Mouse (Mus musculus) cerebellum, adult (tissue): ENCODE results near the gene Arhgef1.

Source experiments
- ATAC-seq: cut with Nextera tagmentation; 2 replicates; pipeline ENCODE4 v1.9.2; 2017; ENCODE audit warnings: mild to moderate bottlenecking, moderate library complexity, mixed read lengths; ENCODE audit not compliant: insufficient number of reproducible peaks, low FRiP score, low TSS enrichment

Arhgef1 gene

DNA sequence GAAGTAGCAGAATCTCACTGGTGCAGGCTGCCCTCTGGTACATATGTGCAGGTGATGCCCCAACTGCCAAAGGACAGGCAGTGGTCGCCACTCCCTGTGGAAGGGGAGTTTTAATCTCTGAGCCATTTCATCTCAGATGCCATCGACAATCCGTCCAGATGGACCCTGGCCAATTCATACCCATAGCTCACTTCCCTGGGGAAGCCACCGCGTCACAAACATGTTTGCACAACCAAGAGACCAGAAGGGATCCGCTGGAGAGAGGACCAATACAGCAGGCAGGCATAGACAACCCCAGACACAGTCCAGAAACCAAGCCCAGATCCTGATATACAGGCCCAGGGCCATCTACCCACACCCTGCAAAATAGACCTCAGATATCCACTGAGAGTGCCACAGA is 27.8 kb downstream of the Arhgef1 start:
- ATAC-seq = no peak

DNA sequence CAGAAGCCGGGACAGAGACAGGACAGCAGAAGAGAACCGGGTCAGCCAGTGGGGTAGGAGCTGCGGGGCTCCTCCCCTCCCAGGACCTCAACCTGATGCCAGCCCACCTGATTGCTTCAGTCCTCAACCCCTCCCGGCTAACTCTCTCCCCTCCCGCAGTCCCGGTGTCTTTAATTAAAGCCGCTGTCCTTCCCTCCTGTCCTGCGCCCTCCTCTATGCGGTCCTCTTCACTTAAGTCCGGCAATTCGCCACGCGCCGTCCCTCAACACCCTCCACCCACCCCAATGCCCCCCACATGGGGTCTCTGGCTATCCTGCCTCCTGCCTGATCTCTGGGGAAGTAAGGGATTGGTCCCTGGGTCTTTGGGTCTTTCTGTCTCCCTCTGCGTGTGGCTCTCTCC is 28.9 kb downstream of the Arhgef1 start:
- ATAC-seq = no peak

DNA sequence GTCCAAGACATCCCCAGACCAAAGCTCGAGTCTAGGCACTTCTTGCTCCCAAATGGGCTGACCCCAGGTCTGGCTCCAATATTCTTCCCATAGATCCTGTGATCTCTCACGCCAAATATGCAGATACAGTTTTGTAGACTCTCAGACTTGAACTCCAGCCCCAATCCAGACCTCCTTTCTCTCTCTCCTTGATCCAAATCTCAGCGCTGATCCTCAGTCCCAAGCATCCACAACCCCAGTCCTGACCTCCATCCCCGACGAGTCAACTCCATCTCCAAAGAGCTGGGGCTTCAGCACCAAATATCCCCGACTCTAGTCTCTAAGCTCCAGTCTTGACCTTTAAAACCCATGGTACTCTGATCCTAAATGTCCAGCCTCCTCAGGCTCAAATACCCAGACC is 40.9 kb downstream of the Arhgef1 start:
- no peak for ATAC-seq

DNA sequence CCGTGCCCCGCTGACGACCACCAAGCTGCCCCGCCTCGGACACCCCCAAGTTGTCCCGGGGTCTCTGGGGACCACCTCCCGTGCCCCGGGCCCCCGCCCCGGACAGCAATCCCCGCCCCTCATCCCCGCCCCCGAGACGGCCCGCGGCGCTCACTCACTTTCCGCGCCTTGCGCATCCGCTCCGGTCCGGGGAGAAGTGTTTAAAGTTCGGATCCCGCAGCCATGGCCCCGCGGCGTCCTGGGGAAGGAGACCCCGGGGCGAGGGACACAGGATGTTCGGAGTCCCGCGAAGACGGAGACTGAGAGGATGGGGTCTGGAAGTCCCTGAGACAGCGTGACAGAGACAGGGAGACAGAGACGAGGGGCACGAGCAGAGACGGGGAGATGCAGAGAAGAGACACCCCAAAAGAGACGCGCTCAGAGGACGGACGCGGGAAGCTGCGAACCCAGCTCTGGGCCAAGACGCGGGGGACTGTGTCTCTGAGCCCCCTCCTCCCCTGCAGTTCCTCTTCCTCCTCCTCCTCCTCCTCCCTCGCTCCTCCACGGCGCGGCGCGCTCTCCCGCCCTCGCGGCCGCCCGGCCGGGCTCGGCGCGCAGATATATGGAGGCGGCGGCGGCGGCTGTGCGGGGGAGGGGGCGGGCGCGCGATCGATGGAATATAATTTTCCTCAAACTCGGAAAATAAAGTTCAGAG is 41.7 kb downstream of the Arhgef1 start, which contains the start of gene Gm4881:
Gene Gm4881 (minus strand): TSS at position 238 of the 694 bp plus-strand sequence.
- no peak for ATAC-seq

DNA sequence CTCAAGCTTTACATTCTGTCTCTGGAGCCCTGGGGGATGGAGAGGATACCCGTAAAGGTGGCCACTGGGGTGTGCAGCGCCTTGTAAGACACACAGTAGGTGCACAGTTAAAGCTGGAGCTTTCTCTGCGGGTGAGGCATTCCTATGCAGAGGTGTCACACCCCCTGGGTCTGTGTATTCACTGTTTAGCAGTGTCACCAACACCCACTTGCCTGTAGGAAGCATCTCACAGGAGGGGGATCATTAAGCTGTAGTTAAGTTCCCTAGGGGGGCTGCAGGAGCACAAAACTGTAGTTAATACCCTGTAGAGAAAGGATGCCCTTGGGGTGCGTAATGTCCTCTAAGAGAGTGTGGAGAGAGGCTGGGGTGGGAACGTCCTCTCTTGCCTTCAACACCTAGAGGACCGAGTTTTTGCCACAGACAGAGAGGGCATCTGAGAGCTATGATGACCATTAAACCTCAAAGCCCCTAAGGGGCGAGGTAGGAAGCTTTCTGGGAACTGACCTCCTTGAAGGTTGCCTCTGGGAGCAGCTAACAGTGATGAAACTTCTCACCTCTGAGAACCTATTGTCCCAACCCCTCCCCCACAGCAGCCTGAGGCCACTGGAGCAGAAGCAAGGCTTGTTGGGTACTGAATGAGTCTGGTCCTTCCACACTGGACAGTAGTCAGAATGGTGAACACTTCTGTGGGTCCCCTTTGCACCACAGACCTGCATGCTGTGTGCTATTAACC is 44.8 kb downstream of the Arhgef1 start:
- ATAC-seq = no peak

DNA sequence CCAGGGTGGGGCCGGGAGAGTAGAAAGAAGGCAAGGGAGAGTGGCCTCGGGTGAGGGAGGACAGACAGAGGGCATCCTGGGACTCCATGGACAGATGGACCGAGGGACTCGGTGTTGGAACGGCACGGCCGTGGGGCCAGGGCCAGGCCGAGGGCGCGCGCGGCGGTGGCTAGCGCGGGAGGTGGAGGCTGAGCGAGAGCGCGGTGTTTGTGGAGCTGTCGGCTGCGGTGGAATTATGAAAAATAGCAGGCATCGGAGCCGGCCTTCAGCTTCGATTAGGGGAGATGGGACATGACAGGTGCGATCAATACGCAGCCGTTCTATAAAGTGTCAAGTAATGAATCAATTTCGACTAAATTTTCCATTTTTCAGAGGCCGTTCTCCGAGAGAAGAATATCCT is 46.1 kb downstream of the Arhgef1 start:
- no peak for ATAC-seq

DNA sequence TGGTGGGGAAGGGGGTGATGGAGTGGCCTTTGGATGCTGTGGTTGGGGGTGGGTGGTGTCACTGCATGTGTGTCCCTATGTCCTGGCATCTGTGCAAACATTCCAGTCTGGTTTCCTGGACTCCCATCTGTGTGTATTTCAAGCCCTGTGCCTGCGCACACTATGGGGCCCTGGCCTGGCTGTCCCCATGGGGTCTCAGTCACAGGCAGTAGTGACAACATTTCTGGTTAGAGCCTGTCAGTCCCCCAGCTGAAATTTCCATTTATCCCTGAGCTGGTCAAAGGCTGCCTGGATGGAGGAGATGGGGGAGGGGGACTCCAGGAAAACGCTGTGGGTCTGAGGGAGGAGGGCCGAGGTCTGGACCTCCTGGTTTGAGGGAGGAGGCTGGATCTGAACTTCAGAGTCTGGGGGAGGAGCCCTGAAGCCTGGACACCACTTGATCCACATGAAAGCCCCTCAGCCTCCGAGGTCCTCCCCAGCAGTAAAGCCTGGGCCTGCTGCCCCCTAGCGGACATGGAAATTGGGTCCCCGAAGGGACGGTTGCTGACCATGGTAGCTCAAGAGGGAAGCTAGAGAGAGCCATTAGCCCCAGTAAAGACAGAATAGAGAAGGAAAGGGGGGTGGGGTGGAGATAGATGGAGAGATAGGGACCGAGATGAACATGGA is 47.4 kb downstream of the Arhgef1 start:
- no peak for ATAC-seq

DNA sequence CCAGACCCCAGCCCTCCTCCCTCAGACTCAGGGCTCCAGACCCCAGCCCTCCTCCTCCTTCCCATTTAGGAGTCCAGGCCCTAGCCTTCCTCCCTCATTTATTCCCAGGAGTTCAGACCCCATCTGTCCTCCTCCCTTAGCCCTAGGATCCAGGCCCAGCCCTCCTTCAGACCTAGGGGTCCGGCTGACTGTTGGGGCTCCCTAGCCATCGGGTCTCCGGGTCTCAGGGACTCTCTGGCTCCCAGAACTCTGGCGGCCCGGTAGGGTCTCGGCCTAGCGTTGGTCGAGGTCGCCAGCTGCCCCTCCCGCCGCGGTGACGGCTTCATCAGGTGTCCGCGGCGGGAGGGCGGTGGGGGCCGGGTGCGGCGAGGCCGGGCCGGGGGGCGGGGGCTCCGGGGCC is 51.3 kb downstream of the Arhgef1 start:
- no peak for ATAC-seq

DNA sequence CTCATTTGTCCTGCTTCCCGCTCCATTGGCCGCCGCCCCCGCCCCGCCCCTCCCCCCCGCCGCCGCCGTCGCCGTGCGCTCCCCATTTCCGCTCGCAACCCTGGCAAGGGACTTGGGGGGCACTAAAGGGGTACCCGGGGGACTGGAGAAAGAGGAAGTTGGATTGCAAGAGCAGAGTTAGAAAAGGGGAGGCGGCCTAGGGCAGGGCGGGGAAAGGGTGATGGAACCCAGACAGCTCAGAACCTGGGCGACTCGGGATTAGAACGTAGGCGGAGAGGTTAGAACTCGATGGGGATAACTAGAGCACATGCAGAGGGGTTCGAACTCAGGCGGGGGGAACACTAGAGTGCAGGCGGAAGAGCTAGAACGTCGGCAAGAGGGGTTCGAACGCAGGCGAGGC is 51.7 kb downstream of the Arhgef1 start:
- ATAC-seq = no peak

DNA sequence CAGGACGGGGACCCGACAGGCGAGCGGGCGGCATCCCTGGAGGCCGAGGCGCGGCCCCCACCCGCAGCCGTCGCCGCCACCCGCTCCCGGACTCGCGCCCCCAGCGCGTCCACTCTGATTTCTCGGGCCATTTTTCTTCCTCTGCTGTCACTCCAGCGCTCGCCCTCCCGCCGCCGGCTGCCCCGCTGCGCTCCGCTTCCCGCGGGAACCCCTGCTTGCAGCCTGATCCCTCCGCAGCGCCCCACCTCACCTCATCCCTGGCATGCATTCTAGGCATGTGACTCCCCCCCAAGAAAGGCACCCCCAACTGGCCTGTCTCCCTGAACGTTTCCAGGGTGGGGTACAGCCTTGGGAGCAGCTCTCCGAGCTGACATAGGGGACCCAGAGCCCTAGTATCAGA is 52.5 kb downstream of the Arhgef1 start:
- ATAC-seq = no peak

DNA sequence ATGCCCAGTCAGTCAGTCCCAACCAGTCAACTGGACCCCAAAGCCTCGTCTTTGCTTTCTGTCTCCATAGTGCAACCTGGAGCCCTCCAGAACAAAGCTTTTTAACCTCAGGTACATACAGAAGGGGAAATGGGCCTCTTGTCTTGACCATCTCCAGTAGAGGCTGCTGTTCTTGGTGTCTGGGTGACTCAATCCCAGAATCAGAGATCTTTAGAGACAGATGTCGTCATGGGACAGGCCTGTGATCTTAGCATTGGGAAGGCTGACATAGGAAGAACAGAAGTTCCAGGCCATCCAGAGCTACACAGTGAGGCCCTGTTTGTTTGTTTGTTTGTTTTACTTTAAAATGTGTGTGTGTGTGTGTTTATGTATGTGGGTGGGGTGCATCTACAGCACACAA is 61.6 kb downstream of the Arhgef1 start:
- ATAC-seq = no peak

DNA sequence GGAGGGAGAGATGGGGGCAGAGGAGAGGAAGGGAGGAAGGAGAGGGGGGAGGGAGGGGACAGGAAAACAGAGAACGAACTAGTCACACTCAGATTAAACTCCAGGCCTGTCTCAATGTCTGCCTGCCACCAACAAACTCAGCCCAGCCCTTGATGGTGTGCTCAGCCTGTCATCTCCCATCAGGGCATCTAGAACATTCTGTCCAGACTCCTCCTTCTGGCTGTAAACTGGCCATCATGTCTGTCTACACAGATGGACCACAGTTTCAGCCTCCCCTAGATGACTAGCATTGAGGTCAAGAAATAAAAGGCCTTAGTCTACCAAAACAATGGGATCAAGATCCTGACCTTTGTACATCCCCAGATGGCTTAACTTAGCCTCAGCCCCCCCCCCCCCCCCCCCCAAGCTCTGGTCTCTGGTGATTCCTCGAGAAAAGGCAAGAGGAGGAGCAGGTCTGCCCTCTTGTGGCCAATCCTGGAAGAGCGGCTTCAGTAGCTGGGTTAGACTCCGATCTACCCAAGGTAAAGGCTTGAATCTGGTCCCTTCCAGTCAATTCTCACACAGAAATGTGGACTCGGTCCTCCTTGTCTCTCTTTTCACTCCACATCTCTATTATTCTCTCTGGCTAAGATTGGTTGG is 62.3 kb downstream of the Arhgef1 start:
- ATAC-seq = 0 out of 2 replicates have a peak, but pooled peaks have one; percentile 47

DNA sequence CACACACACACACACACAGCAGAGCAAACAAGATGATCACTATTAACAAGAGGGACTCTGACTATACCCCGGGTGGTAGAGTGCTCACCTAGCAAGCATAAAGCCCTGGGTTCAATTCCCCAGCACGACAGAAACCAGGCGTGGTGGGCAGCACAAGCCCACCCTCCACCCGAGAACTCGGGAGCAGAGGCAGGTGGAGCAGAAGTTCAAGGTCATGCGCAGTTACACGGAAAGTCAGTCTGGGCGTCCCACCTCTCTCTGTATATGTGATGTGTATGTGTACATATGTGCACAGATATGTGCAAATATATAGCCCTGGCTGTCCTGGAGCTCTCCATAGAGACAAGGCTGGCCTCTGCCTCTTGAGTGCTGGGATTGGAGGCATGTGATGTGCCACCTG is 65.3 kb downstream of the Arhgef1 start:
- no peak for ATAC-seq

DNA sequence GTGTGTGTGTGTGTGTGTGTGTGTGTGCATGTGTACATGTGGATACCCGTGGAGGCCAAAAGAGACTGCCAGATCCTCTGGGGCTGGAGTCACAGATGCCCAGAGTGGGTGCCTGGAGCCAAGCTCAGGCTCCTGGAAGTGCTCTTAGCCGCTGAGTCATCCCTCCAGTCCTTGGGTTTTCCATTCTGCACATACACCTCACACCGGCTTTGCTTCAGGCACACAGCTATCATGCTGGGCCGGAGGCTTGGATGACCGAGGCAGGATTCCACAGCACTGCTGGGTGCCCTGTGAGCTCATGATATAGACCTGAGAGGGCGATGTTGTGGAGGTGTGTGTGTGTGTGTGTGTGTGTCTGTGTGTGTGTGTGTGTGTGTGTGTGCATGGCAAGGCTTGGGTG is 65.8 kb downstream of the Arhgef1 start:
- ATAC-seq = no peak

DNA sequence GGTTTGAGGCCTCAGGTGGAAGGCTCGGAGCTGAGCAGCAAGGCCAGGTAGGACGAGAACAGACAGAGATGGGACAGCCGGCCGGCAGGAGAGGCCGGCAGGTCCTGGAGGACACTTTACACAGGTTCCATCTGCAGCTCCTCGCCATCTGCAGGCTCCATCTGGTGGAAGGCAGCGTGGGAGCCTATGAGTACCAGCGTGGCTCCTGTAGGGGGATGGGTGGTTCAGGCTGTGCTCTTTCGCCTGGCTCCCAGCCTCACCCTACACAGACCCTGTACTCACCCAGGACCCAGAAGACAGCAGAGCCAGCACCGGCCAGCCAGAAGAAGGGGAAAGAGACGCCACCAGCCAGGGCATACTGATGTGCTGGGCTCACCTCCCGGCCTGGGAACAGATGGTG is 67.1 kb downstream of the Arhgef1 start:
- peak; percentile 20; the same call in 1 of the 2 replicates for ATAC-seq

DNA sequence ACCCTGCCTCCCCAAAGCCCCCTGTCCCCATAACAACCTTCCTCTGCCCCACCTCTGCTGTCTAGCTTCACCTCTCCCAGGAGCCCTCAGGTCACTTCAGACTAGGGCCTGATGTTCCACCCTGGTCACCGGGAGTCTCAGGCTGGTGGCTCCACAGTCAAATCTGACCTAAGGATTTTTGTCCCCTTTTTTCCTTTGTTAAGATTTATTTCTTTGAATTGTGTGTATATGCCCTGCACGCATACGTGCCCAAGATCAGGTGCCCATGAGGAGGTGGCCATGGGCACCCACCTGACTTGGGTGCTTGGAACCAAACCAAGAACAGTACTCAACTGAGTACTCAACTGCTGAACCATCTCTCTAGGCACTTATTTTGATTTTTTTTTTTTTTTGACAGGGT is 67.6 kb downstream of the Arhgef1 start:
- ATAC-seq = no peak

DNA sequence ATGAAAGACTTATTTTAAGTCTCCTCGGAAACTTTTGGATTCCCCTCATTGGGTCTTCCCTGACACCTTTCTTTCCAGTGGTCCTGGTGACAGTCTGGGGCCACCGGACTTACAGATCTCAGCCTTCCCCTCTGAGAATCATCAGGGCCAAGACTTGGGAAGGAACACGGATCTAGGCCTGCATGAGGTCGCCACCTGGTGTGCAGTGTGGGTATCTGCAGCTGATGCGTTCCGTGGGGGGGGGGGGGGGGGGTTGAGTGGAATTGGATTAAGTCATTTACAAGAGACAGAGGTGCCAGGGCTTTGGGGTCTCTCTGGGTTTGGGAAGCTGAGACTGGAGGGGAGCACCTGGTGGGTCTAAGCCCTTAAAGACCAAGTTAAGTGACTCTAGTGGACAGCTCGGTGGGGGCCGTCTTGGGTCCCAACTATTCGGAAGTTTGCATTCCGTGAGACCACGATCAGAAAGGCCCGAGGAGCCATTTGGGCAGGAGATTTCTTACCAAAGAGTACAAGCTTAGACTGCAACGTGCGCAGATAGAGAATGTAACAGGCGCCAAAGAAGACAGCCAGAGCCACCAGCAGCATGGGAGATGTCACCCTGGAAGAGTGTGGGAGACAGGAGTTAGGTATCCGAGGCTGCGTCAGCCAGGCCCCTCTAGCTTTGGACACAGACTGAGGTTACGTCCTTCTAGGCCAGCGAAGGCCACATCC is 68.7 kb downstream of the Arhgef1 start:
- ATAC-seq = no peak

DNA sequence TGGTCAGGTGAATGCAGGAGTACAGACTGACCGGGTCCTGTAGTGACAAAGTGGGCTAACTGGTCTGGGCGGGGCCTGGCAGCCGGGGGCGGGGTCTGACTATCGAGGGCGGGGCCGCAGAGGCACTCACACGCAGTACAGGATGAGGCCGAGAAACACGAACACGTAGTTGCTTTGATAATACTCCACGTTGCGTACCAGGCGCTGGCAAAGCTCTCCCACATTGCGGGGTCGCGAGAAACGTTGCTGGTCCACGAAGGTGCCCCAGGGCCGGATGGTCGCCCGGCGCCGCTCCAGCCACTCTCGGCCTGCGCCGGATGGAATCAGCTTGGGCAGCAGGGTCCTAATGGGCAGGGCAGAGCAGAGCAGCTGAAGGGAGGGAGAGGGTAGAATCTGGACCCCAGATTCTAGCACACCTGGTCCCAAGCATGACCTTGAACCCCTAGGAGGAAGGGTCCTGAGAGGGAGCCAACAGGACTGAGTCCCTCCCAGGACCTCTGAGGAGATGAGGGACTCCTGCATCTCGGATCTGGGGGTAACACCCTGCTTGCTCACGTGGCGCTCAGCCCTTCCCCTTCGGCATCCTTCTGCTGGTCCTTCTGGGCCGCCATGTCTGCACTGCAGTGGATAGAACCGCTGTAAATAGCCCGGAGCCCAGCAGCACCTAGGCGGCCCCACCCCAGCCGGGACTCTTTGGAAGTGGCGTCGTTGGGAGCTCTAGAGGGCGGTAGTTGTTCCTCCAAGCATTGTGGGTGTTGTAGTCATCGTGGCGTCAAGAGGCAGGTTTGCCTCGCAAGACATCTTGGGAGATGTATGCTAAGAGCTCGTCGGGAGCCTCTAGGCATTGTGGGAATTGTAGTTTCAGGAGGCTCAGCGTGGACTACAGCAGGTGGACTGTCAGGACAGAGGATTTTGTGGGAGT is 69.5 kb downstream of the Arhgef1 start, which contains the start of gene Rabac1:
Gene Rabac1 (minus strand): TSS at position 783 of the 922 bp plus-strand sequence.
- ATAC-seq = peak; percentile 87

DNA sequence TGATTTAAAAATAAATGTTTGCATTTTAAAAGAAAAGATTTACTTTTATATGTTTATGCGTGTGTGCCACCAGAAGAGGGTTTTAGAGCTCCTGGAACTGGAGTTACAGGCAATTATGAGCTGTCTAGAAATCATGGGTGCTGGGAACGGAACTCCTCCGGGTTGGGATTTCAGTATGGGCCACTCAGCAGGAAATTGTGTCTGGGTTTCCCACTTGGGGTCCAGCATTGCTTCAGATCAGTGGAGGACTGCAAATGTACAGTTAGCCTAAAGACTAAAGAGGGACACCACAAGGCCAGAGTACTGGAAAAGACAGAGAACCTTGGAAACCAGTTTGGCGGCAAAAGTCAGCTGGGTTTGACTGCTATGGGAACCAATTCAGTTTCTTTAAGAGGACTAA is 70.5 kb downstream of the Arhgef1 start:
- ATAC-seq = no peak
